8 mouse cellular contexts compared by ENCODE assay signal in the genomic region with DNA sequence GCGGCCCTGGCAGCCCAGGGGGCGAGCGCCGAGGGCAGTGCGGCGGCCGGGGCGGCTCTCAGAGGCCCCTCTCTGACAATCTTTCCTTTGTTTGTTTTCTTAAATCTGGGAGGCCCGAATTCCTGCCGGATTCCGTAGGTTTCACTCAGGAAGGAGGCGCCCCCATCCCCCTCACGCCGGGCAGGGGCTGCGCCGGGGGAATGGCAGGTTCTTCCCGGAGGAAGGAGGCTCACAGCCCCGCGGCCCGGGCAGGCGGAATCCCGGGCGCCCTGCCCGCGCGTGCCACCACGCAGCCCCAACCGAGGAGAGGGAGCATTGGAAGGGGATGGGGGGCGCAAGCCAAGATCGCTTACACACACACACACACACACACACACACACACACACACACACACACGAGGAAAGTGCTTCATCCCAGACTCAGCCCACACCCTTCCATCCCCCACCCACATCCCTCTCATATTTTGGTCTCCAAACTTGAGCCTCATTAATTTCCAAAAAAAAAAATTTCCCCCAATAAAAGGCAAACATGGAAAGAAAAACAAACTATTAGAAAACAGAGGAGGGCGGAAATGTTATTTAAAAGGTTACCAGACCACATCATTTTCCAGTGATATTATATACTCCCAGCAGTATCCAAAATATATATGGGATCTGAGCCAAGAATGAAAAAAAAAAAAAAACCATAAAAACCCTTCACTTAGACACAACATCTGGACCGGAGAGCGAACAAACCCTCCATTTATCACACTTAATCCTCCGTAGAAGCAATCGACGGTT. TPM values are rescaled to one million over a fixed set of nuclear protein-coding genes. Genes with fewer than 3 reads are reported as not detected.
DNase-seq lines count a peak whose midpoint lies in the region; ATAC-seq and TF ChIP-seq lines count a peak whose summit lies in the region.

No protein-coding gene starts in this region.

- intact Hi-C loops in heart, postnatal 36 days (cut with DNase I), result loop anchor here (2.0 to 5.0 kb wide), 3 partner anchors 47 to 103 kb away; partner anchors contain the start of gene Foxp4

- peak overlapping the region; percentile 65; the same call in 1 of the 2 replicates for H3K27ac ChIP-seq in liver, embryonic 11.5 days (ENCODE audit: low read depth, low read length)
- H3K27ac ChIP-seq in stomach, embryonic 16.5 days (ENCODE audit: low read length), result peak overlapping the region; percentile 86

- ATAC-seq in liver, embryonic 11.5 days (replicated peaks; ENCODE audit: low FRiP score), result no peak
- 0 out of 2 replicates have a peak, but pooled peaks have one; percentile 8 for ATAC-seq in stomach, embryonic 16.5 days (ENCODE audit: insufficient read depth, low FRiP score)

- peaks cover 32% of the 10 kb centered on the region for H3K27me3 ChIP-seq in liver, embryonic 11.5 days (replicated peaks; ENCODE audit: control insufficient read depth, insufficient read depth, low read length)
- no peaks in the 10 kb centered on the region for H3K27me3 ChIP-seq in stomach, embryonic 16.5 days (ENCODE audit: control insufficient read depth, insufficient read depth, low read length)

- WGBS in lung, adult 2 months, result 4% methylated on average over 37 of the region's 37 CpGs
- 1% methylated on average over 31 of the region's 37 CpGs for WGBS in liver, embryonic 11.5 days
- 2% methylated on average over 37 of the region's 37 CpGs for WGBS in stomach, embryonic 16.5 days

- 0 out of 2 replicates have a peak, but pooled peaks cover 2% of the 10 kb centered on the region for H3K9me3 ChIP-seq in liver, embryonic 11.5 days (ENCODE audit: control insufficient read depth, low read length)
- no peaks in the 10 kb centered on the region for H3K9me3 ChIP-seq in stomach, embryonic 16.5 days (replicated peaks; ENCODE audit: control insufficient read depth, low read length)

- no peaks in the 10 kb centered on the region for H3K36me3 ChIP-seq in liver, embryonic 11.5 days (ENCODE audit: control insufficient read depth, insufficient read depth, low read length)
- H3K36me3 ChIP-seq in stomach, embryonic 16.5 days (ENCODE audit: control insufficient read depth, insufficient read depth, low read length), result no peaks in the 10 kb centered on the region

- peak; percentile 42 for DNase-seq in lung, adult 2 months
- DNase-seq in lung, postnatal 14 days, result no peak
- peak; percentile 46 for DNase-seq in fat pad, adult 2 months (ENCODE audit: extremely low read depth, low read depth, low spot score)
- DNase-seq in heart, postnatal 36 days, result peak; percentile 21 to 28
- DNase-seq in liver, embryonic 11.5 days (ENCODE audit: low spot score), result peak; percentile 72
- no peak for DNase-seq in spleen, postnatal 10 days (ENCODE audit: low spot score in 2 of 2)
- no peak for DNase-seq in left cerebral cortex, adult 18-20 months (ENCODE audit: low spot score in 2 of 2)

- TF ChIP-seq POLR2A in lung, adult 2 months (IDR thresholded peaks at IDR 0.05; ENCODE audit: borderline replicate concordance, extremely low read depth, low read depth, low read length), result no peak

- peak overlapping the region; percentile 40 for H3K4me3 ChIP-seq in lung, adult 2 months (replicated peaks; ENCODE audit: extremely low read depth, low read depth, low read length)
- H3K4me3 ChIP-seq in liver, embryonic 11.5 days (ENCODE audit: low read depth, low read length), result peak overlapping the region; percentile 16
- H3K4me3 ChIP-seq in stomach, embryonic 16.5 days (replicated peaks; ENCODE audit: low read length), result peak overlapping the region; percentile 43

- 0 out of 2 replicates have a peak overlapping the region, but pooled peaks have one; percentile 0 for H3K9ac ChIP-seq in liver, embryonic 11.5 days (ENCODE audit: low read depth, low read length)
- H3K9ac ChIP-seq in stomach, embryonic 16.5 days (ENCODE audit: low read length), result peak overlapping the region; percentile 73

- no peak for TF ChIP-seq CTCF in lung, adult 2 months (IDR thresholded peaks at IDR 0.05; ENCODE audit: insufficient read depth, low read length)

- H3K4me2 ChIP-seq in liver, embryonic 11.5 days, result peak overlapping the region; percentile 86
- peak overlapping the region; percentile 63 for H3K4me2 ChIP-seq in stomach, embryonic 16.5 days (ENCODE audit: low read depth, low read length)

- H3K4me1 ChIP-seq in lung, adult 2 months (ENCODE audit: control insufficient read depth, insufficient read depth, low read length), result peaks cover 14% of the 10 kb centered on the region
- H3K4me1 ChIP-seq in liver, embryonic 11.5 days (replicated peaks; ENCODE audit: control insufficient read depth, insufficient read depth, low read length), result peaks cover 27% of the 10 kb centered on the region
- H3K4me1 ChIP-seq in stomach, embryonic 16.5 days (ENCODE audit: control insufficient read depth, insufficient read depth, low read length), result peaks cover 33% of the 10 kb centered on the region

RNA-seq across cellular contexts. Expression of gene Foxp4, which starts 51.0 kb away (rescaled TPM):
- polyA plus RNA-seq in lung, adult 2 months (2012; rRNA removed), result 100 and 117 TPM in 2 replicates
- total RNA-seq in heart, postnatal 36 days (2021), result 10 to 100 TPM in 1 of 2 experiments, 1 to 10 TPM in 1; 9.5 to 11.3 TPM
- polyA plus RNA-seq in liver, embryonic 11.5 days (2014; fragmentation: Nextera tagmentation; extraction: Ambion mirVana), result 21.3 and 21.6 TPM in 2 replicates
- 10.5 and 13.9 TPM in 2 replicates for polyA plus RNA-seq in stomach, embryonic 16.5 days (2015; fragmentation: Nextera tagmentation; extraction: Ambion mirVana)
- 10 to 100 TPM; 47.6 to 47.8 TPM for total RNA-seq in left cerebral cortex, adult 18-20 months (2021)

Comparison
In these comparisons a context has a peak if more than half of its experiments do, and no peak if none do; other contexts are left out.
1. DNase-seq: peak in lung, adult 2 months (single experiment), fat pad, adult 2 months (single experiment), heart, postnatal 36 days (2 of 2) and liver, embryonic 11.5 days (single experiment); none in lung, postnatal 14 days (single experiment), spleen, postnatal 10 days (0 of 2) and left cerebral cortex, adult 18-20 months (0 of 2).
2. Peak in every context shown above with its lines, with median percentiles within 50 percentile points of each other: H3K4me3 ChIP-seq.